Mouse (Mus musculus): ENCODE results near the gene Pebp1.

Gene Pebp1

GRCm38 (mm10) chr5:117286286-117286685 lies 1.1 kb downstream of the Pebp1 start:
- in situ Hi-C loops (cut with MboI, MseI), result loop anchor here (5.0 kb wide), 1 partner anchor 174 kb away; no protein-coding TSS in a partner anchor

GRCm38 (mm10) chr5:117285266-117285665 lies 2.2 kb downstream of the Pebp1 start:
- in situ Hi-C loops (cut with MboI, MseI), result loop anchor here (5.0 kb wide), 1 partner anchor 173 kb away; no protein-coding TSS in a partner anchor

- in situ Hi-C loops (cut with MboI, MseI), result loop anchor here (5.0 kb wide), 1 partner anchor 172 kb away; no protein-coding TSS in a partner anchor
Measured at GRCm38 (mm10) chr5:117284682-117285081, 2.7 kb downstream of the Pebp1 start.

GRCm38 (mm10) chr5:117284029-117284428 lies 3.4 kb downstream of the Pebp1 start:
- in situ Hi-C loops (cut with MboI, MseI), result no loop called here

GRCm38 (mm10) chr5:117282360-117282759 lies 5.1 kb downstream of the Pebp1 start:
- in situ Hi-C loops (cut with MboI, MseI), result no loop called here

GRCm38 (mm10) chr5:117281536-117281935 lies 5.9 kb downstream of the Pebp1 start:
- in situ Hi-C loops (cut with MboI, MseI), result no loop called here

GRCm38 (mm10) chr5:117279669-117280050 lies 7.8 kb downstream of the Pebp1 start:
- in situ Hi-C loops (cut with MboI, MseI), result loop anchor here (10.0 kb wide), 1 partner anchor 105 kb away; no protein-coding TSS in a partner anchor

GRCm38 (mm10) chr5:117278809-117279668 lies 8.4 kb downstream of the Pebp1 start:
- in situ Hi-C loops (cut with MboI, MseI), result loop anchor here (10.0 kb wide), 1 partner anchor 104 kb away; no protein-coding TSS in a partner anchor

GRCm38 (mm10) chr5:117277784-117278183 lies 9.6 kb downstream of the Pebp1 start:
- in situ Hi-C loops (cut with MboI, MseI), result loop anchor here (10.0 kb wide), 1 partner anchor 103 kb away; no protein-coding TSS in a partner anchor

- in situ Hi-C loops (cut with MboI, MseI), result loop anchor here (10.0 kb wide), 1 partner anchor 100 kb away; no protein-coding TSS in a partner anchor
Measured at GRCm38 (mm10) chr5:117274817-117275216, 12.6 kb downstream of the Pebp1 start.

- in situ Hi-C loops (cut with MboI, MseI), result loop anchor here (10.0 kb wide), 1 partner anchor 97 kb away; no protein-coding TSS in a partner anchor
Measured at GRCm38 (mm10) chr5:117271945-117272344, 15.5 kb downstream of the Pebp1 start.

GRCm38 (mm10) chr5:117269395-117269794 lies 18.0 kb downstream of the Pebp1 start:
- in situ Hi-C loops (cut with MboI, MseI), result no loop called here

GRCm38 (mm10) chr5:117268749-117269148 lies 18.7 kb downstream of the Pebp1 start:
- in situ Hi-C loops (cut with MboI, MseI), result no loop called here

- in situ Hi-C loops (cut with MboI, MseI), result no loop called here
Measured at GRCm38 (mm10) chr5:117267913-117268312, 19.5 kb downstream of the Pebp1 start.

- in situ Hi-C loops (cut with MboI, MseI), result no loop called here
Measured at GRCm38 (mm10) chr5:117264701-117265100, 22.7 kb downstream of the Pebp1 start.

- in situ Hi-C loops (cut with MboI, MseI), result no loop called here
Measured at GRCm38 (mm10) chr5:117263566-117263965, 23.9 kb downstream of the Pebp1 start.

GRCm38 (mm10) chr5:117258276-117258675 lies 29.1 kb downstream of the Pebp1 start:
- in situ Hi-C loops (cut with MboI, MseI), result no loop called here

- in situ Hi-C loops (cut with MboI, MseI), result no loop called here
Measured at GRCm38 (mm10) chr5:117251763-117252162, 35.7 kb downstream of the Pebp1 start.

GRCm38 (mm10) chr5:117250796-117251195 lies 36.6 kb downstream of the Pebp1 start:
- in situ Hi-C loops (cut with MboI, MseI), result no loop called here

- in situ Hi-C loops (cut with MboI, MseI), result no loop called here
Measured at GRCm38 (mm10) chr5:117248351-117248750, 39.1 kb downstream of the Pebp1 start.

GRCm38 (mm10) chr5:117245170-117245569 lies 42.3 kb downstream of the Pebp1 start:
- in situ Hi-C loops (cut with MboI, MseI), result no loop called here

GRCm38 (mm10) chr5:117242671-117243478 lies 44.5 kb downstream of the Pebp1 start:
- in situ Hi-C loops (cut with MboI, MseI), result no loop called here

Data from regulatory T cell (primary cell).